Mouse (Mus musculus) lung, embryonic 14.5 days (tissue): ENCODE measurements around the gene Supt7l. TPM values are rescaled to one million over a fixed set of nuclear protein-coding genes. Genes with fewer than 3 reads are reported as not detected.

Source experiments
- ATAC-seq: fragments of 200-750 bp; cut with Nextera tagmentation; 2 replicates; pipeline ENCODE4 v1.8.0; 2017; ENCODE audit warnings: mild to moderate bottlenecking, moderate TSS enrichment, moderate library complexity; ENCODE audit not compliant: insufficient read depth
- DNase-seq: peaks from one replicate; pipeline ENCODE4 v3.0.0-alpha.2; 2015
- H3K27ac ChIP-seq: fragments of 300-500 bp; sonication (generic); 2 replicates; pipeline ENCODE4 v1.5.1; 2014; ENCODE audit warnings: low read depth, mild to moderate bottlenecking, moderate library complexity
- H3K27me3 ChIP-seq: fragments of 300-500 bp; sonication (generic); 2 replicates; pipeline ENCODE4 v1.6.1; 2014; ENCODE audit warnings: low read length, control low read depth; ENCODE audit not compliant: insufficient read depth
- H3K36me3 ChIP-seq: fragments of 300-500 bp; sonication (generic); 2 replicates; pipeline ENCODE4 v1.6.1; 2014; ENCODE audit warnings: control low read depth; ENCODE audit not compliant: insufficient read depth
- H3K4me1 ChIP-seq: fragments of 300-500 bp; sonication (generic); 2 replicates; pipeline ENCODE4 v1.6.1; 2014; ENCODE audit warnings: antibody characterized with exemption, control low read depth; ENCODE audit not compliant: insufficient read depth
- H3K4me2 ChIP-seq: fragments of 300-500 bp; sonication (generic); 2 replicates; pipeline ENCODE4 v1.6.1; 2014; ENCODE audit warnings: mild to moderate bottlenecking
- H3K4me3 ChIP-seq: fragments of 300-500 bp; sonication (generic); 2 replicates; pipeline ENCODE4 v1.5.1; 2014; ENCODE audit warnings: low read depth, low read length
- H3K9ac ChIP-seq: fragments of 300-500 bp; sonication (generic); 2 replicates; pipeline ENCODE4 v1.6.1; 2014
- H3K9me3 ChIP-seq: fragments of 300-500 bp; sonication (generic); 2 replicates; pipeline ENCODE4 v1.6.1; 2016; ENCODE audit warnings: low read depth, low read length, control low read depth
- CTCF ChIP-seq: IDR thresholded peaks from 2 replicates; pipeline ENCODE4 v1.5.1; 2016; ENCODE audit warnings: antibody characterized with exemption, low read depth
- whole genome bisulfite sequencing: fragments of 180-500 bp; shearing (Covaris S2); extraction: QIAGEN DNeasy Blood & Tissue Kit; methylation state at CpG from one replicate; pipeline ENCODE4 v1.1.7; 2014; 5-methylcytosine and 5-hydroxymethylcytosine counted together
- polyA plus RNA-seq: library from polyadenylated mRNA; unstranded; fragments of >200 nt; fragmentation: Nextera tagmentation; extraction: Ambion mirVana; gene quantifications from 2 replicates; pipeline ENCODE4 v1.2.1, GENCODE M21; 2014

Gene Supt7l
- polyA plus RNA-seq, 1 experiment from 2014 or later = 20.5 TPM

- Histone ChIP-seq H3K27me3 (no peaks in the 10 kb centered on the region), H3K27ac (no peak overlapping the region), H3K4me1 (peaks cover 6% of the 10 kb centered on the region), H3K4me3 (no peak overlapping the region), H3K4me2 (peak overlapping the region; percentile 98; the same call in 1 of the 2 replicates), H3K9me3 (no peaks in the 10 kb centered on the region), H3K9ac (no peak overlapping the region), H3K36me3 (peaks cover 33% of the 10 kb centered on the region)
- DNase-seq = peak; percentile 5
- WGBS = 52% methylated on average over 2 of the region's 2 CpGs
- TF ChIP-seq CTCF = no peak
- no peak for ATAC-seq
Observed at GRCm38 (mm10) chr5:31528560-31528959, 953 bp upstream of the Supt7l start.

- Histone ChIP-seq H3K27me3 (no peaks in the 10 kb centered on the region), H3K9ac (peak overlapping the region; percentile 88), H3K4me3 (peak overlapping the region; percentile 80), H3K4me1 (peaks cover 6% of the 10 kb centered on the region), H3K4me2 (peak overlapping the region; percentile 98), H3K9me3 (no peaks in the 10 kb centered on the region), H3K27ac (peak overlapping the region; percentile 90), H3K36me3 (peaks cover 30% of the 10 kb centered on the region)
- no peak for TF ChIP-seq CTCF
- WGBS = 2% methylated on average over 40 of the region's 40 CpGs
- ATAC-seq = peak; percentile 55
- DNase-seq = peak; percentile 1
Observed at GRCm38 (mm10) chr5:31527117-31527680, 408 bp downstream of the Supt7l start.

DNA sequence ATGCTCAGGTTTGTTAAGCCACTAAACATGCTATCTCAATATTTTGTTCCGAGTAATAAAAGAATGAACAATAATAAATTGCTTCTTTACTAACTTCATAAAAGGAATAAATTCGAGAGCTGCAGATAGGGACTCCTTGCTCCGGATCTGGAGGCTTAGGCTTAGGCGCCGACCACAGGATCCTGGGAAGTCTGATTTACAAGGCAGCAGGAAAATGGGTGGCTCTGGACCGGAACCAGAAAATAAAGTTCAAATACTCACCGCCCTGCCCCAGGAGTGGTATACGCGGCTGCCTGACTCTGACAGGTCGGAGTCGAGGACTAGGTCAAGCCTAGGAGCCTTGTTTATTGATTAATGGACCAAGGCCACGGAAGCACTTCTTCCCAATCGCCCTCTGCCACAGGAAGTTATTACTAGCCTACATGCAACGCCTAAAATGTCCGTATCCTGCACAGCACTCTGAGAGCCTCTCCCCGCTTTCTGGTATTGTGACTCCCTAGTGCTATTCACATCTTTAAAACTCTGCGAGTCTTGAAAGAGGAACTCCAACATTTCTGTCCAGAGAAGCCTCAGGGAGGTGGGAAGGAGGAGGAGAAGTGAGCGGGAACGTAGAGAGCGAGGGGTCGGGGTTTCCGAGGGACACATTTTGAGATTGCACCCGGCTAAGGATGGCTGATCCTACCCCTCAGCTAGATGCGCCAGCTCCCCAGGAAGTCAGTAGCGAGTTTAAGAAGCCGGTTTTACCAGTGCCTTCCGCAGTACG is 1.1 kb downstream of the Supt7l start, which contains the start of gene Slc4a1ap:
Gene Slc4a1ap (plus strand): TSS at position 642 of the 763 bp plus-strand sequence.
- peak; percentile 84 for DNase-seq
- Histone ChIP-seq H3K4me3 (peak within 1 kb of the TSS; percentile 80), H3K9me3 (no peaks in the 10 kb centered on the region), H3K4me2 (peak within 1 kb of the TSS; percentile 98), H3K4me1 (peaks cover 6% of the 10 kb centered on the region), H3K36me3 (peaks cover 28% of the 10 kb centered on the region), H3K27ac (peak within 1 kb of the TSS; percentile 90), H3K9ac (peak within 1 kb of the TSS; percentile 88), H3K27me3 (no peaks in the 10 kb centered on the region)
- peak; percentile 86 for ATAC-seq
- WGBS = under 1% methylated on average over 28 of the region's 28 CpGs
- no peak for TF ChIP-seq CTCF

GRCm38 (mm10) chr5:31520556-31520955 is 7.1 kb downstream of the Supt7l start:
- Histone ChIP-seq H3K9me3 (no peaks in the 10 kb centered on the region), H3K4me3 (no peak overlapping the region), H3K27me3 (no peaks in the 10 kb centered on the region), H3K9ac (no peak overlapping the region), H3K36me3 (peaks cover 63% of the 10 kb centered on the region), H3K4me1 (no peaks in the 10 kb centered on the region), H3K4me2 (no peak overlapping the region), H3K27ac (no peak overlapping the region)
- no peak for TF ChIP-seq CTCF
- 73% methylated on average over 6 of the region's 6 CpGs for WGBS
- no peak for DNase-seq
- no peak for ATAC-seq

- ATAC-seq (no peak), DNase-seq (no peak)
- Histone ChIP-seq H3K4me1 (no peaks in the 10 kb centered on the region), H3K27me3 (no peaks in the 10 kb centered on the region), H3K9me3 (no peaks in the 10 kb centered on the region), H3K36me3 (peaks cover 85% of the 10 kb centered on the region), H3K27ac (no peak overlapping the region), H3K4me2 (no peak overlapping the region), H3K9ac (no peak overlapping the region), H3K4me3 (no peak overlapping the region)
- TF ChIP-seq CTCF = no peak
- 73% methylated on average over 1 of the region's 1 CpGs for WGBS
Observed at GRCm38 (mm10) chr5:31512481-31512880, 15.1 kb downstream of the Supt7l start.

DNA sequence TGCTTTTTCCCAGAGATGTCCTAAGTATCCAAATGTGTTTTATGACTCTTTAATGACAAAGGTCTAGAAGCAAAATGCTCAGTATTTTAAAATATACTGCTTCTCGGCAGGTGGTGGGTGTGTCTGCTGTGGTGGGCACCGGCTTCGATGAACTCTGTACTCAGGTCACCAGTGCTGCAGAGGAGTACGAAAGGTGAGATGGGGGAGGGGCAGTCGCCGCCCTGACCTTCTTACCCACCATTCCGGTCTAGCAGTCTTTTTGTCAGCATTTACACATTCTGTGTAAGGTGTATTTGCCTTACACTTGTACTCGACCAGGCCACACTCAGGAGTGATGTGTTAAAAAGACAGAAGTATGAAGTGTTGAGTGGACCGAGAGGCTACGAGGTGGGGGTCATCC is 22.8 kb downstream of the Supt7l start:
- no peak for TF ChIP-seq CTCF
- Histone ChIP-seq H3K27ac (no peak overlapping the region), H3K4me1 (no peaks in the 10 kb centered on the region), H3K27me3 (no peaks in the 10 kb centered on the region), H3K9me3 (no peaks in the 10 kb centered on the region), H3K9ac (no peak overlapping the region), H3K4me3 (no peak overlapping the region), H3K36me3 (peaks cover 92% of the 10 kb centered on the region), H3K4me2 (no peak overlapping the region)
- WGBS = 64% methylated on average over 10 of the region's 10 CpGs
- DNase-seq (peak; percentile 2), ATAC-seq (no peak)
